Mouse (Mus musculus) CD8-positive naive resting alpha-beta T cell, adult 2 months (primary cell): ENCODE measurements around the gene A830018L16Rik.
"Not testable (repeated sequence)": the region's sequence is repeated elsewhere in the genome, so short reads cannot be mapped to it uniquely, and the experiment has no call there.

Source experiments
- DNase-seq, 2 experiments: peaks; one replicate each; pipeline ENCODE4 v3.0.0; 2022; ENCODE audit warnings: low read depth in 2 of 2, low spot score in 2 of 2

The A830018L16Rik gene

DNA sequence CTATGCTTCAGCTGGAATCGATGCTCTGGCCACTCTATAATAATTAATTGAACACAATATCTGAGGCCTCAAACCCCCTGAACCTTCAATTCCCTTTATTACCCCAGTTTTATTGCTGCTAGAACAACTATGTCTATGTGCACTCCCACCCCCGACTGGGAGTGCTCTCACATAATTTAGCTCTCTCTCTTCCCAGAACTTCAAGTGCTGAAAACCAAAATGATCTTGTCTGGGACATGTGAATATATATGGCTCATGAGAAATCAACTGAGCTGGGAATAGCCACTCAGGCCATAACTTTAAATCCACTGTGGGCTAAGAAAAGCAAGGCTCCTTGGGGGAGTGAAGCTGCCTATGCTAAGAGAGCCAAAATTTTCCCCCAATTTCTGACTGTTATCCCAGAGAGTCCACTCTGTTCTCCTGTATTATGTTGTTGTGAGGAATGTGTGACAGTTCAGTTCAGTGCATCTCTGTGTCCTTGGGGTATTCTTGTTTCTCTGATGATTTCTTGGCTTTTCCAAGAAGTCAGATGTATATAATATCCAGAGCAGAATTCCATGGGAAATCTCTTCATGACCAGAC is 582.5 kb downstream of the A830018L16Rik start:
- no peak for DNase-seq

- no peak for DNase-seq
These were observed 583.7 kb downstream of the A830018L16Rik start for GRCm38 (mm10) chr1:11997574-11997973.

- no peak for DNase-seq
These were observed 586.7 kb downstream of the A830018L16Rik start for GRCm38 (mm10) chr1:12000557-12000956.

GRCm38 (mm10) chr1:12008789-12009550 is 595.1 kb downstream of the A830018L16Rik start:
- DNase-seq: no peak

GRCm38 (mm10) chr1:12009551-12009846 is 595.6 kb downstream of the A830018L16Rik start:
- DNase-seq: no peak

GRCm38 (mm10) chr1:12010607-12011006 is 596.7 kb downstream of the A830018L16Rik start:
- DNase-seq: no peak

- not testable (repeated sequence) for DNase-seq
These were observed 606.7 kb downstream of the A830018L16Rik start for GRCm38 (mm10) chr1:12020646-12021045.
